Mouse (Mus musculus) frontal cortex, postnatal 25 days (tissue): ENCODE results near the gene Ube2h.
"Not testable (repeated sequence)": the region's sequence is repeated elsewhere in the genome, so short reads cannot be mapped to it uniquely, and the experiment has no call there.

Experiments
- DNase-seq, 2 experiments: peaks; one replicate each; pipeline ENCODE4 v3.0.0; 2022; ENCODE audit warnings: low spot score in 2 of 2

The Ube2h gene

DNA sequence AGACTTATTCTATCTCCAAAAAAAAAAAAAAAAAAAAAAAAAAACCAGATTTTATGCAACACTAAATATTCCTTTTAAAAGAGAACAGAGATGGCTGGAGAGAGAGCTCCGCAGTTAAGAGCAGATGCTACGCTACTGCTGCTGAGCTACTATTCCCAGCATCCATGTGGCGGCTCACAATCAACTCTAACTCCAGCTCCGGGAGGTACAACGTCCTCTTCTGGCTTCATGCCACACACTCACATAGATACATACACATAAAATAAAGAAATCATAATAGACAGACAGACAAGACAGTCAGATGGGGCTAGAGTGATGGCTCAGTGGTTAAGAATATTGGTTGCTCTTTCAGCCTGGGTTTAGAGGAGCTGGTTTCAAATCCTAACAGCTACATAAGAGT, 58.9 kb downstream of the Ube2h start:
- DNase-seq, result no peak

GRCm38 (mm10) chr6:30243347-30244007, 60.9 kb downstream of the Ube2h start:
- no peak for DNase-seq

DNA sequence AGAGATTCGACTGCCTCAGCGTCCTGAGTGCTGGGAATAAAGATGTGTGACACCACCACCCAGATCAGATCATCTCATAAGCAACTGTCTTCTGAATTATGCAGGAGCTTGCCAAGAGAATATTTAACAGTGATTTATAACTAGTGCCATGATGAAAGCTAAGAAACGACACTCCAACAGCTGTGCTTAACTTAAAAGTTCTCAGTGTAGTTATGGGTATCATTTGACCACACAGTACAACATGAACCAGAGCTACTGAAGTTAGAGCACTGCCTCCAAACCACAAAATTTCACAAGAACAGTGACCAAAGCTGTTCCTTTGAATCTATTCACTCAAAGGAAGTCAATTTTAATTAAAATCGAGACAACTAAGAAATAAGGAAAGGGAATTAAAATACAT, 61.4 kb downstream of the Ube2h start:
- DNase-seq, result no peak

DNA sequence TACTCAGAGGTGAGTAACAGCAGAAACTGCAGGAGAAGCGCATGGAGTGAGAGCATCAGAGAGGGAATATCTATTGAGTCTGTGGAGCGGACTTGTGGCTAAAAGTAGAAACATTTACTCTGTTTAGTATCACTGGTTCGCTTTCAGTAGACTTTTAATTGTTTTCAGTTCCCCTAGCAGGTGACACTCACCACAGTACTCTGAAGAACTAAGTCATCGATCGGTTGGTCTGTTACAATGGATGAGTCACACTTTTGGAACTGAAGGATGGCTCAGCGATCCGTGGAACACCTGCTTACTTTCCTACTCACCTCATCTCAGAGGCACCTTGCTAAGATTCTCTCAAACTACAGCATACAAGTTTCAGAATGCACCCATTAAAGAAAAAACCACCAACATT, 64.2 kb downstream of the Ube2h start:
- no peak for DNase-seq

DNA sequence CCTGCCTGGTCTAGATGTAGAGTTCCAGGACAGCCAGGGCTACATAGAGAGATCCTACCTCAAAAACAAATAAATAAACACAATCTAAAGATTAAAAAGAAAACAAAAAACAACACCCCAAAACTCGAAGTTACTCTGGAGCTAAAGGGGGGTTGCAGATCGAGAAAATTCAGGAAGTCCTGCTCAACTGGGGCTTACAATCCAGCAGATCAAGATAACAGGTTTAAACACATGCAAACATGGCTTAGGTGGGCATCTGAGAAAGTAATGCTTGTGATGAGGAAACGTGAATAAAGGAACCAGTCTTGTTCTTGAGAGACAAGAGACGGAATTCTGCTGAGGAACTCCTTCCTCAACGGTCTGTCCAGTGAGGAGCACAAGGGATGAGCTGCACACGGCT, 65.1 kb downstream of the Ube2h start:
- no peak for DNase-seq

DNA sequence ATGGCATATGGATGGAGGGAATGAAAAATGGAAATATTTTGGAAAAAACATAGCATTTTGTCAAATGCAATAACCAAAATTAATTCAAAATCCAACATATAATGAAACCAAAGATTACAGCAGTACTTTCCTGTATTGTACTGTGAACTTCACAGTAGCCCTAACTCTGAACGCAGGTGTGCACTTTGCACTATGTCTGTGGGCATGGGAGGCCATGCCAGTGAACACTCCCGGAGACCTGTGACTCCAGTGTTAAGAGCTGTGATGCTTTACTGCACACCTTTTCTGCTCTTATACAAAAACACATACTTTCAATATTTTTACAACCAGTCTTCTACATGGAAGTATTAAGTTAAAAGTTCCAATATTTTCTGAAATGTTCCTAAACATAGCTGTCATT, 66.3 kb downstream of the Ube2h start:
- no peak for DNase-seq

GRCm38 (mm10) chr6:30236564-30236963, 67.8 kb downstream of the Ube2h start:
- no peak for DNase-seq

GRCm38 (mm10) chr6:30231758-30232293, 72.5 kb downstream of the Ube2h start:
- no peak for DNase-seq

DNA sequence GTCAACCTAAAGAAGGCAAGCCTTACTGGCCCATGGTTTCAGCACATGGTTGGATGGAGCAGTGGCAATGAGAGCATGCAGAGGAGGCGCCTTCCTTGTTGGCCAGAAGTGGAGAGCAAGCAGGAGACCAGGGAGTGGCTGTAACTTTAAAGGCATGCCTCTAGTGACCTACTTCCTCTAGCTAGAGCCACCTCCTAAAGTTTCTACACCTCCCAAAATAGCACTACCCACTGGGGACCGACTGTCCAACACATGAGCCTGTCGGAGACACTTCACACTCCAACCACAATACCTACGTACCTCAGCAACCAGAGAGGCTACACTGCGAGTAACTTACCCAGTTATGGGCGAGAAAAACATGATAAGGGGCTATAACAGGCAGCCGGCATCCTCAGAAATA, 74.1 kb downstream of the Ube2h start:
- no peak for DNase-seq

- no peak for DNase-seq
Observed at GRCm38 (mm10) chr6:30228921-30229320, 75.4 kb downstream of the Ube2h start.

DNA sequence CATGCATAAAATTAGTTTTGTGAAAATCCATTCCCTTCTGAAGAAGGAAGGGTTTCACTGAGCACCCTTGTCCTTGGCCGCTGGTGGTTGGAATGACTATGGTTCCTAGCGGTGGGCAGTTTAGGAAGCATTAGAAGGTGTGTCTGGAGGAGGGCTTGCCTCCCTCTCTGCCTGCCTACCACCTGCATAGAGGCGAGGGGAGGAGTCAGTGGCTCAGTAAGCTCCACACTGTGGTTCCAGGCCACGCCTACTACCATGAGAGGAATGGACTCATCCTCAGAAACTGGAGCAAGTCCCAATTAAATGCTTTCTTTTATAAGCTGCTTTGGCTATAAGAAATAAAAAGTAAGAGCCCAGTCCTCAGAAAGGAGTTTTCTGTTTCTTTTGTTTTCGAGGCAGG, 76.0 kb downstream of the Ube2h start:
- no peak for DNase-seq

DNA sequence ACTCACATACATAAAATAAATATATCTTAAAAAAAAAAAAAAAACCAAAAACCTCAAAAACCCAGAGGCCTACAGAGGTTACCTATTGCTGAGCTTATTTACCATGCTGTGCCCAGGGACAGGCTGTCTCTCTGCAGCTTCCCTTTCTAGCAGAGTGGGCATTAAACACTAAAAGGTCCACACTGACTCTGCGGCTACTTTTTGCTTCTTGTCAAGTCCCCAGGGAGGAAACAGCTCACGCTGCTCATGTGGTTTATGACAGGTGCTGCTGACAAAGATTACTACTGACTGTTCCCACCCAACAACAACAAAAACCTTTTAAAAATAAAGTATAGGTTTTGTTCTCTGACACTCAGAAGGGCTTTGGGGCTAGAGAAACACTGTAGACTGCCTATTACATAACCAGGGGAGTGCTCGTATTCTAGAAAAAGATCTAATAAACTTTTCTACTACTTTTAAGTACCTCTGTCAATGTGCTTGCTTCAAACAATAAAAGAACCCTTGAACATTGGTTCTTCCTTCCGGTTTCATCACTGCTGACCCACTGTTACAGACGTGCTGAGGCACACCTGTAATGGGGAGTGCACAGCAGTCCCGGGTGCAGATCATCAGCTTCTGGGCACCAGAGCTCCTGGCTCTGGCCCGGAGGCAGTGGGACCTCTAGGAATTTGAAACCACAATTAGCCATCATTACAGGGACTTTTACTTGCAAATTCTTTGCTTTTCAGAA, 77.2 kb downstream of the Ube2h start:
- DNase-seq, result no peak

DNA sequence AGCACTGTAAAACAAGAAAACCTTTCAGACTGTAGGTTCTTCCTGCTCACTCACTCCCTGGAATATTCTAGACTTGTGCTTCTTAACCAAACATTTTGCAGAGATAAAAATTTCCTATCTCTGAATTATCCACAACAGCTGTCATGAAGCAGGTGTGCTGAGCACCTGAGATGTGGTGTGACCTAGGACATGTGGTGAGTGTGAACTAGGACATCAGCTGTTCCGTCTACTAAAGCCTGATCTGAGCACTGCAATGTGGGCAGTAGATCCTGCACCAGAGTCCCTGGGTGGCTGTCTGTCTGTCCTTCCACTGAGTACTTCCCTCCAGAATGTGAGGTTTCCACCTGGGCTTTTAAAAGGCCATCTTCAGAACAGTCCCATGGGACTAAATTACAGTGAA, 79.6 kb downstream of the Ube2h start:
- DNase-seq, result no peak

- no peak for DNase-seq
Observed at GRCm38 (mm10) chr6:30222321-30222720, 82.0 kb downstream of the Ube2h start.

GRCm38 (mm10) chr6:30217581-30217980, 86.8 kb downstream of the Ube2h start:
- no peak for DNase-seq

DNA sequence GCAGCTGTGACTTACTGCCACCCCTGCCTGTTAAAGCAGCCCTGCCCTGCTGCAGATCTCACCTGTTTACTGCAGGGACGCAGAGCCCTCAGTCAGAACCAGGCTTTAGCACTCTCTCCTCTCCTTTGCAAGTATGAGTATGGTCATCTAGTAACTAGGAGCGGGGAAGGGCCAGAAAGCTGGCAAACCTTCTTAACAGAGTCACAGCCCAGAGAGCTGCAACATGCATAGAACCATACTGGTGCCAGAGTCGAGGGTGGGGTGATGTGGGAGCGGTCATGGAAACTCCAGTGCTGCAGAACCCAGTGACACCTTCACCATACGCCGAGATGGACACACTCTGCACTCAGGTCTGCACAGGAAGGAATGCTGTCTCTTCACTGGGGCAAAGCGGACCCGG, 91.9 kb downstream of the Ube2h start:
- no peak for DNase-seq

DNA sequence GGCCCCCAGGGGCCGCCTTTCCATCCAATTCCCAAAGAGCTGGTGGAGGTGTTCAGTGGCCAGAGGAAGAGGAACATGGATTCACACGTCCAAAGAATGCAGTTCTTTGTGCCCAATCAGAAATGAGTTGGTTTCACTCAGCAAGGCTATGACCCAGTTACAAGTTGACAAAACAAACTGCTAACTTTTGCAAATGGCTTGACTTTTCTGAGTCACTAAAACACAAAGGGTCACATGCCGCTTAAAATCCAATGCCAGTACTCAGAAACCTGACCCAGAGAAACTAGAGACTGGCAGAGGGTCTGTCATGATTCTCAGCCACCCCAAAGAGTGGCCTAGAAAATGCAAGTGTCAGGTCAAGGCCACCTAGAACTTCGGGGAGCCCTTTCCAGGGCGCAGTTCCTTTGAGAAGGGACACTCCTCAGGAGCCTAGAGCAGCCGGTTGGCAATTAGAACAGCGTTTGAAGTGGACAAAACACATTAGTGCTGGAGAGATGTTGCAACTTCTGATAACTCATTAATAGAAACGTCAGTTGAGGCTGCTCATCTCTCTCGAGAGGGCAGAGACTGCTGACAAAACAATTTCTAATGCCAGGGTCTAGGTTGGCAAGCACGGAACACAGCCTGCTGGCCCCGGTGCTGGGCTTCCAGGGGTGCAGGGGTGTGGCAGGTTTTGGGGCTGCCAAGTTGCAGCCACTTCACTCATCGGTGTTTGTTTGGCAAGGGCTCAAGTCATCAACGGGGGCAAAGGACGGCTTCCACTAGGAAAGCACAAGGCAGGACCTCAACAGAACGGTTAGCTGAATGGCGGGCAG, 92.5 kb downstream of the Ube2h start:
- DNase-seq, result no peak

- DNase-seq, result peak; percentile 59 to 63
Observed at GRCm38 (mm10) chr6:30210788-30211187, 93.6 kb downstream of the Ube2h start.

GRCm38 (mm10) chr6:30208844-30209243, 95.5 kb downstream of the Ube2h start:
- no peak for DNase-seq

DNA sequence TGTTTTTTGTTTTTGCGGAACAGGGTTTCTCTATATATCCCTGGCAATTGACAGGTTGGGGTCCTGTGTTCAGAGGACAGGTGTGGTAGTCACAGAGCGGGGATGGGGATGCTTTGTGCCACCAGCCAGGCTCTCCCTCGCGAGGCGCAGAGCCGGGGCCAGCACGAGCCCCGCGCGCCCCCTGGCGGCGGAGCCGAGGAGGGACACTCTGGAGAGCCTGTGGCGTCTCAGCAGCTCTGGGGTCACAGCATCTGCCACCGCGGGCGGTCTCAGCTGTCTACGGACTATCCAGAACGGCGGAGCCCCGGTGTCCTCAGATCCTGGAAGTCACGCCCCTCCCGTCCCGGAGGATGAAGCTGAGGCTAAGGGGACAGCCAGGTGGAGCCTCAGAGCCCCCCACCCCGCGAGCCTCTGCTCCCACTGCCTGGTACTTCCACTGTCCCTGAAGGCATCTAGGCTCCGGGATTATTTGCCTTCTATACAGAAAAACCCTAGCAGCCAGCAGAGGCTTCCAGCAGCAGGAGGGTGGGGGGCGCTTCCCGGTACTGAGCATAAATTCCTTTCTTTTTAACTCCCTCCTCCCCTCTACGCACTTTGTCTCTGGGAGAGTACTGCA, 98.6 kb downstream of the Ube2h start:
- DNase-seq, result peak; percentile 34 to 50

- not testable (repeated sequence) for DNase-seq
Observed at GRCm38 (mm10) chr6:30205180-30205538, 99.2 kb downstream of the Ube2h start.
